Comparison of ENCODE assay signal across 11 mouse cellular contexts in genomic region chr4:134455310-134455709, GRCm38 (mm10). TPM values are rescaled to one million over a fixed set of nuclear protein-coding genes. Genes with fewer than 3 reads are reported as not detected.
DNase-seq lines count a peak whose midpoint lies in the region; ATAC-seq and TF ChIP-seq lines count a peak whose summit lies in the region.
"Had no signal": no experiment of that assay in that cellular context is flagged by ENCODE, and none has a peak within 500 bp of the region (broad histone marks: within the 10 kb centered on the region; RNA-seq: fewer than 3 reads in every experiment).

No protein-coding gene starts in this region.

- no peaks in the 10 kb centered on the region for H3K36me3 ChIP-seq in heart, postnatal 0 days (replicated peaks; ENCODE audit: control insufficient read depth, insufficient read depth, low read length)
- no peaks in the 10 kb centered on the region for H3K36me3 ChIP-seq in forebrain, embryonic 10.5 days (replicated peaks)

- no peak overlapping the region for H3K27ac ChIP-seq in heart, postnatal 0 days (ENCODE audit: low read depth)
- H3K27ac ChIP-seq in forebrain, embryonic 10.5 days, result no peak overlapping the region

- no peak overlapping the region for H3K9ac ChIP-seq in heart, postnatal 0 days (replicated peaks; ENCODE audit: low read depth, low read length)

- peak overlapping the region; percentile 14; the same call in 1 of the 2 replicates for H3K4me2 ChIP-seq in heart, postnatal 0 days (ENCODE audit: low read depth, low read length)

- TF ChIP-seq EP300 in heart, postnatal 0 days (IDR thresholded peaks at IDR 0.05; ENCODE audit: low read depth), result no peak

- H3K4me1 ChIP-seq in heart, postnatal 0 days (ENCODE audit: control insufficient read depth, insufficient read depth), result peaks cover 14% of the 10 kb centered on the region
- H3K4me1 ChIP-seq in forebrain, embryonic 10.5 days, result peaks cover 37% of the 10 kb centered on the region

- peaks cover 11% of the 10 kb centered on the region for H3K27me3 ChIP-seq in heart, postnatal 0 days (ENCODE audit: control insufficient read depth, insufficient read depth, low read length)
- H3K27me3 ChIP-seq in forebrain, embryonic 10.5 days (ENCODE audit: poor library complexity, severe bottlenecking), result peaks cover 57% of the 10 kb centered on the region

- ATAC-seq in heart, postnatal 0 days (ENCODE audit: insufficient read depth, low read depth), result no peak

- intact Hi-C loops in heart, postnatal 25 days (cut with DNase I), result no loop called here

- WGBS in heart, postnatal 0 days, result 40% methylated on average over 6 of the region's 6 CpGs
- WGBS in forebrain, embryonic 10.5 days, result 53% methylated on average over 6 of the region's 6 CpGs

- H3K9me3 ChIP-seq in heart, postnatal 0 days (replicated peaks; ENCODE audit: control insufficient read depth, low read length), result no peaks in the 10 kb centered on the region
- no peaks in the 10 kb centered on the region for H3K9me3 ChIP-seq in forebrain, embryonic 10.5 days

- DNase-seq in heart, postnatal 0 days (ENCODE audit: low spot score), result no peak
- no peak for DNase-seq in heart, postnatal 25 days (ENCODE audit: low spot score)
- DNase-seq in kidney, adult 18-20 months, result peak; percentile 67
- DNase-seq in lung, adult 18-20 months, result peak; percentile 42 to 72
- DNase-seq in thymus, adult 18-20 months, result peak; percentile 26 to 48
- no peak for DNase-seq in spleen, postnatal 14 days (ENCODE audit: low spot score in 2 of 2)
- no peak for DNase-seq in spleen, adult 12 weeks (ENCODE audit: low spot score)
- no peak for DNase-seq in forebrain, embryonic 10.5 days (ENCODE audit: extremely low spot score, low spot score)
- DNase-seq: cerebellum, postnatal 14 days; gastrocnemius, postnatal 14 days had no signal

- no peak for TF ChIP-seq CTCF in heart, postnatal 0 days (IDR thresholded peaks at IDR 0.05; ENCODE audit: low read depth)

- H3K4me3 ChIP-seq in heart, postnatal 0 days (ENCODE audit: low read depth, low read length), result no peak overlapping the region
- H3K4me3 ChIP-seq in forebrain, embryonic 10.5 days, result no peak overlapping the region

RNA-seq across cellular contexts. Expression of gene Stmn1, which starts 12.8 kb away (rescaled TPM):
- total RNA-seq in heart, postnatal 0 days (2014; rRNA removed; ENCODE audit: low replicate concordance), result 149 and 227 TPM in 2 replicates
- 372 and 387 TPM in 2 replicates for polyA plus RNA-seq in heart, postnatal 0 days (2015; fragmentation: Nextera tagmentation; extraction: Ambion mirVana)
- total RNA-seq in heart, postnatal 25 days (2021), result 10 to 100 TPM; 24.5 to 26.4 TPM
- 2,040 and 2,174 TPM in 2 replicates for polyA plus RNA-seq in forebrain, embryonic 10.5 days (2016; fragmentation: Nextera tagmentation; extraction: Ambion mirVana)

RNA-seq across cellular contexts. Expression of gene Paqr7, which starts 41.2 kb away (rescaled TPM):
- total RNA-seq in heart, postnatal 0 days (2014; rRNA removed; ENCODE audit: low replicate concordance), result 13.1 and 25.4 TPM in 2 replicates
- polyA plus RNA-seq in heart, postnatal 0 days (2015; fragmentation: Nextera tagmentation; extraction: Ambion mirVana), result 15.4 and 18.7 TPM in 2 replicates
- total RNA-seq in heart, postnatal 25 days (2021), result 10 to 100 TPM; 16.9 to 17.4 TPM
- 2.7 and 3.1 TPM in 2 replicates for polyA plus RNA-seq in forebrain, embryonic 10.5 days (2016; fragmentation: Nextera tagmentation; extraction: Ambion mirVana)

RNA-seq across cellular contexts. Expression of gene Aunip, which starts 55.5 kb away (rescaled TPM):
- 2.7 and 3.1 TPM in 2 replicates for total RNA-seq in heart, postnatal 0 days (2014; rRNA removed; ENCODE audit: low replicate concordance)
- 1.8 and 2.5 TPM in 2 replicates for polyA plus RNA-seq in heart, postnatal 0 days (2015; fragmentation: Nextera tagmentation; extraction: Ambion mirVana)
- under 1 TPM; 0.34 to 0.47 TPM for total RNA-seq in heart, postnatal 25 days (2021)
- polyA plus RNA-seq in forebrain, embryonic 10.5 days (2016; fragmentation: Nextera tagmentation; extraction: Ambion mirVana), result 30.3 and 32.8 TPM in 2 replicates
- polyA plus RNA-seq: liver, adult 2 months had no signal

RNA-seq across cellular contexts. Expression of gene Pafah2, which starts 59.2 kb away (rescaled TPM):
- 16.3 and 17.2 TPM in 2 replicates for total RNA-seq in heart, postnatal 0 days (2014; rRNA removed; ENCODE audit: low replicate concordance)
- polyA plus RNA-seq in heart, postnatal 0 days (2015; fragmentation: Nextera tagmentation; extraction: Ambion mirVana), result 7.2 and 7.8 TPM in 2 replicates
- 1 to 10 TPM; 7.6 to 9.2 TPM for total RNA-seq in heart, postnatal 25 days (2021)
- 6.3 and 6.4 TPM in 2 replicates for polyA plus RNA-seq in forebrain, embryonic 10.5 days (2016; fragmentation: Nextera tagmentation; extraction: Ambion mirVana)

Comparison
In these comparisons a context has a peak if more than half of its experiments do, and no peak if none do; other contexts are left out.
1. DNase-seq: peak in kidney, adult 18-20 months (single experiment), lung, adult 18-20 months (2 of 2) and thymus, adult 18-20 months (2 of 2); none in heart, postnatal 0 days (single experiment), heart, postnatal 25 days (single experiment), spleen, postnatal 14 days (0 of 2), spleen, adult 12 weeks (single experiment) and forebrain, embryonic 10.5 days (single experiment).